Mouse (Mus musculus) liver, embryonic 14.5 days (tissue): ENCODE measurements around the gene Mettl8.

ENCODE experiments used
- CTCF ChIP-seq: IDR thresholded peaks from 2 replicates; pipeline ENCODE4 v1.5.1; 2016; ENCODE audit warnings: antibody characterized with exemption, low read depth, control low read depth
- EP300 ChIP-seq: IDR thresholded peaks from 2 replicates; pipeline ENCODE4 v1.6.1; 2016; ENCODE audit warnings: antibody characterized with exemption, low read depth

DNA sequence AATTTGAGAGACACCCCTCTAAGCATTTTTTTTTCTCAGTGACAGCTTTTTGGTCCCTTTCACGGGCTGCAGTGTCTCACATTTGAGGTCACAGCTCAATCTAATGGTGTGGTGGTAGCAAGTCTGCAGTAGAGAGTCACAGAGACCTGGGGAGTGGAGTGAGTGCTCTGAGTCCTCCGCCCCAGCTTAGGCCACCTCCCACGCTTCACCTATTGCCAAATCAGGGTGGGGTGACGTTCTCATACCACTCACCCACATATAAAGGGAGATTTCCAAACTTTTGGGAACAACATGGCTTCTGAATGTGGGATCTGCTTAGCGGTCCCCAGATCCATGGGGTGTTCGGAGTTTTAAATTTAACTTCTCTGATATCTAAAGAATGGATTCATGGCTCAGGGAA, 132.6 kb downstream of the Mettl8 start:
- TF ChIP-seq CTCF (no peak), EP300 (no peak)
